16 mouse cellular contexts compared by ENCODE assay signal in the genomic region with DNA sequence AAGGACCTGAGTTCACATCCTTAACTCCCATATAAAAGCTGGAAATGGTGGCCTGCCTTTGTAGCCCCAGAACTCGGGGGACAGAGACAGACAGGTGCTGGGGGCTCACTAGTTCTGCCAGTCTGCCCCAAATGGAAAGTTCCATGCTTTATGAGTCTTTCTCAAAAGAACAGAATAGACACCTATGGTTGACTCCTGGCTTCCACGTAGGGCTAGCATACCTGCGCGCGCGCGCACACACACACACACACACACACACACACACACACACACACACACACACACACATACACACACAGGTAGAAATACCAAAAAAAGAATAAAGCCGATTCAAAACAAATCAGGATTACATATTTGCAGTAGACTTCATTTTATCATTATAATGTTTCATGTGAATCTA. TPM values are rescaled to one million over a fixed set of nuclear protein-coding genes. Genes with fewer than 3 reads are reported as not detected.
"Had no signal": no experiment of that assay in that cellular context is flagged by ENCODE, and none has a peak within 500 bp of the region (broad histone marks: within the 10 kb centered on the region; RNA-seq: fewer than 3 reads in every experiment).

No protein-coding gene starts in this region.

- H3K27me3 ChIP-seq: midbrain, embryonic 13.5 days; neural tube, embryonic 12.5 days; stomach, embryonic 15.5 days had no signal

- H3K4me2 ChIP-seq: lung, embryonic 14.5 days; midbrain, embryonic 13.5 days; neural tube, embryonic 12.5 days; stomach, embryonic 15.5 days had no signal

- DNase-seq: lung, adult 18-20 months; lung, embryonic 14.5 days; lung, postnatal 10 days; lung, postnatal 4 days; right cerebral cortex, postnatal 14 days; thymus, adult 2 months; thymus, postnatal 25 days; thymus, postnatal 4 days had no signal

- H3K9me3 ChIP-seq: midbrain, embryonic 10.5 days; midbrain, embryonic 13.5 days; neural tube, embryonic 12.5 days; stomach, embryonic 15.5 days had no signal

- H3K4me3 ChIP-seq: midbrain, embryonic 10.5 days; midbrain, embryonic 13.5 days; myocyte; neural tube, embryonic 12.5 days; stomach, embryonic 15.5 days had no signal

- H3K4me1 ChIP-seq: stomach, embryonic 15.5 days had no signal

- ATAC-seq: midbrain, embryonic 13.5 days; midbrain, embryonic 16.5 days had no signal

- H3K36me3 ChIP-seq: midbrain, embryonic 10.5 days; midbrain, embryonic 13.5 days; neural tube, embryonic 12.5 days; stomach, embryonic 15.5 days had no signal

- H3K9ac ChIP-seq: lung, embryonic 14.5 days; midbrain, embryonic 13.5 days; neural tube, embryonic 12.5 days; stomach, embryonic 15.5 days had no signal

- H3K27ac ChIP-seq: midbrain, embryonic 10.5 days; midbrain, embryonic 13.5 days; neural tube, embryonic 12.5 days; stomach, embryonic 15.5 days; stomach, postnatal 0 days had no signal

RNA-seq across cellular contexts. Expression of gene Rasgrp3, which starts 6.7 kb away (rescaled TPM):
- total RNA-seq: megakaryocyte-erythroid progenitor cell, adult 5-6 weeks had no signal
